Mouse (Mus musculus): Measurements from ENCODE around the gene Fxyd3. TPM values are rescaled to one million over a fixed set of nuclear protein-coding genes. Genes with fewer than 3 reads are reported as not detected.

Gene Fxyd3
- total and polyA plus RNA-seq, 3 experiments = 1.6 to 5.5 (median 2.5) TPM

DNA sequence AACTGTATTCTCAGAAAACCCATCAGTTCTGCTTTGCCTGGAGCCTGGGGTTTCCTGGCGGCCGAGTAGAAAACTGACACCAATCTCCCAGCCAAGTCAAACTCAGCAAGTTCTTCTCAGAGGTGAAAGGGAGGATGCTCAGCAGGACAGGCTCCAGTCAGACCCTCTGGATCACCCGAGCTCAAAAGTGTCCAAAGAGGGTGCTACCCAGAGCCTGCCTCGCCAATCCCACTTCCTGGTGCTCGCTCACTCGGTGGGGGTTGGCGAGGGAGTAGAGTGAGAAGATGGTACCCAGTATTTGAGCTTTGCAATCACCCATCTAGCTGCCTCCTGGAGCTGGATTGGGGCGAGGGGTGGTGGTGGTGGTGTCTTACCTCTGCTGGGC lies 35.5 kb downstream of the Fxyd3 start:
- intact Hi-C loops (cut with DNase I) = loop anchor here (5.0 kb wide), 1 partner anchor 84 kb away; the partner anchor contains the start of gene Usf2
- Histone ChIP-seq H3K36me3 (ENCODE audit: control insufficient read depth, insufficient read depth, low read length) (no peaks in the 10 kb centered on the region), H3K27me3 (ENCODE audit: control insufficient read depth, insufficient read depth, low read length) (no peaks in the 10 kb centered on the region), H3K4me3 (peak overlapping the region; percentile 67), H3K9ac (ENCODE audit: low read depth, low read length) (peak overlapping the region; percentile 54; the same call in 1 of the 2 replicates), H3K79me2 (replicated peaks; ENCODE audit: control insufficient read depth, insufficient read depth, low read length) (no peaks in the 10 kb centered on the region), H3K27ac (peak overlapping the region; percentile 82), H3K4me1 (ENCODE audit: control insufficient read depth, insufficient read depth, low read length) (peaks cover 2% of the 10 kb centered on the region)
- TF ChIP-seq POLR2A (IDR thresholded peaks at IDR 0.05; ENCODE audit: insufficient read depth, low read depth, low read length) (no peak), CTCF (IDR thresholded peaks at IDR 0.05) (no peak), EP300 (IDR thresholded peaks at IDR 0.05; ENCODE audit: insufficient read depth, low read depth, low read length) (no peak)
- WGBS = 40% methylated on average over 8 of the region's 8 CpGs
- DNase-seq = peak in 1 of 2 experiments; percentile 33

DNA sequence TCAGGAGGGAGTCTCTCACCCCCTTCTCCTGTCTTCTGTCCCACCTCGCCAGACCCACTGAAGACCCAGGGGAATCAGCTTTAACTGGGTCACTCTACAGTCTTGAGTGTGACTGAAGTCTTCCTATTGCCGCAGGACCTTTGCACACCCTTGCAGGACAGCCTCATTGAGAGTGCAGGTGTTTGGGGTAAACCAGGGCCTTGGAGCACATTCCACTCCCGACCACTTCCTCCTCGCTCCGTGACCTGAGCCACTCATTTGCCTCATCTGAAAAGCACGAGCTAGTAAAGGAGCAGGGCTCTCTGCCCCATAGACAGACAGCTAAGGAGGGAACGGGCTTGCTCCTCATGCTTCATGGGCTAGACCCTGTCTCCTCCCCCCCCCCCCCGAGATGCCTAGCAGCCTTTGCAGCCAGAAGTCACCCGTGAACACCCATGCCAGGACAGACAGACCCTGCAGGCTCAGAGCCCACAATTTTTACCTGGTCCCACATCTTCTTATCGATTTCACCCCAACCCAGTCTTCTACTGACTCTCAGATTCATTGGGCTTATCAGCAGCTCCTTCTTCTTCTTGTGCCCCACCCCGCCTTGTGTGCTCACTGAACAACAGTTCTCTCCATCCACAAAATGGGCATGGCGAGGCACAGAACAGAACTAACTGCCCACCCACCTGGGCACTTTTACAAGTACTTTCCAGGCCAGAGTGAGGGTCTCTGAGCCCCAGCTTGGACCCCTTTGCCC lies 36.1 kb downstream of the Fxyd3 start:
- DNase-seq = peak in 1 of 2 experiments; percentile 15
- intact Hi-C loops (cut with DNase I) = loop anchor here (5.0 kb wide), 1 partner anchor 83 kb away; the partner anchor contains the start of gene Usf2
- no peak overlapping the region for H3K9ac ChIP-seq (ENCODE audit: low read depth, low read length)
- no peak overlapping the region for H3K4me3 ChIP-seq
- no peak for TF ChIP-seq CTCF (IDR thresholded peaks at IDR 0.05)
- TF ChIP-seq POLR2A (IDR thresholded peaks at IDR 0.05; ENCODE audit: insufficient read depth, low read depth, low read length) = no peak
- TF ChIP-seq EP300 (IDR thresholded peaks at IDR 0.05; ENCODE audit: insufficient read depth, low read depth, low read length) = no peak
- H3K79me2 ChIP-seq (replicated peaks; ENCODE audit: control insufficient read depth, insufficient read depth, low read length) = no peaks in the 10 kb centered on the region
- H3K4me1 ChIP-seq (ENCODE audit: control insufficient read depth, insufficient read depth, low read length) = peaks cover 2% of the 10 kb centered on the region
- H3K27me3 ChIP-seq (ENCODE audit: control insufficient read depth, insufficient read depth, low read length) = no peaks in the 10 kb centered on the region
- H3K27ac ChIP-seq = no peak overlapping the region; the same call in 1 of the 2 replicates
- H3K36me3 ChIP-seq (ENCODE audit: control insufficient read depth, insufficient read depth, low read length) = no peaks in the 10 kb centered on the region
- WGBS = 86% methylated on average over 12 of the region's 12 CpGs

- H3K9ac ChIP-seq (ENCODE audit: low read depth, low read length) = no peak overlapping the region
- no peaks in the 10 kb centered on the region for H3K79me2 ChIP-seq (replicated peaks; ENCODE audit: control insufficient read depth, insufficient read depth, low read length)
- WGBS = 95% methylated on average over 4 of the region's 4 CpGs
- no peak overlapping the region for H3K27ac ChIP-seq
- H3K27me3 ChIP-seq (ENCODE audit: control insufficient read depth, insufficient read depth, low read length) = no peaks in the 10 kb centered on the region
- H3K4me3 ChIP-seq = no peak overlapping the region
- no peaks in the 10 kb centered on the region for H3K36me3 ChIP-seq (ENCODE audit: control insufficient read depth, insufficient read depth, low read length)
- intact Hi-C loops (cut with DNase I) = no loop called here
- DNase-seq = no peak
- TF ChIP-seq POLR2A (IDR thresholded peaks at IDR 0.05; ENCODE audit: insufficient read depth, low read depth, low read length) = no peak
- no peak for TF ChIP-seq CTCF (IDR thresholded peaks at IDR 0.05)
- TF ChIP-seq EP300 (IDR thresholded peaks at IDR 0.05; ENCODE audit: insufficient read depth, low read depth, low read length) = no peak
- peaks cover 2% of the 10 kb centered on the region for H3K4me1 ChIP-seq (ENCODE audit: control insufficient read depth, insufficient read depth, low read length)
Measured at GRCm38 (mm10) chr7:31039011-31039410, 37.5 kb downstream of the Fxyd3 start.

GRCm38 (mm10) chr7:31037675-31038074 lies 38.8 kb downstream of the Fxyd3 start:
- intact Hi-C loops (cut with DNase I) = no loop called here
- Histone ChIP-seq H3K27ac (no peak overlapping the region), H3K4me3 (no peak overlapping the region), H3K79me2 (replicated peaks; ENCODE audit: control insufficient read depth, insufficient read depth, low read length) (no peaks in the 10 kb centered on the region), H3K36me3 (ENCODE audit: control insufficient read depth, insufficient read depth, low read length) (no peaks in the 10 kb centered on the region), H3K9ac (ENCODE audit: low read depth, low read length) (no peak overlapping the region), H3K4me1 (ENCODE audit: control insufficient read depth, insufficient read depth, low read length) (peaks cover 7% of the 10 kb centered on the region), H3K27me3 (ENCODE audit: control insufficient read depth, insufficient read depth, low read length) (no peaks in the 10 kb centered on the region)
- 49% methylated on average over 2 of the region's 2 CpGs for WGBS
- no peak for TF ChIP-seq CTCF (IDR thresholded peaks at IDR 0.05)
- TF ChIP-seq POLR2A (IDR thresholded peaks at IDR 0.05; ENCODE audit: insufficient read depth, low read depth, low read length) = no peak
- no peak for TF ChIP-seq EP300 (IDR thresholded peaks at IDR 0.05; ENCODE audit: insufficient read depth, low read depth, low read length)
- no peak for DNase-seq

- Histone ChIP-seq H3K36me3 (ENCODE audit: control insufficient read depth, insufficient read depth, low read length) (no peaks in the 10 kb centered on the region), H3K4me3 (no peak overlapping the region), H3K27me3 (ENCODE audit: control insufficient read depth, insufficient read depth, low read length) (no peaks in the 10 kb centered on the region), H3K9ac (ENCODE audit: low read depth, low read length) (no peak overlapping the region), H3K79me2 (replicated peaks; ENCODE audit: control insufficient read depth, insufficient read depth, low read length) (no peaks in the 10 kb centered on the region), H3K27ac (no peak overlapping the region), H3K4me1 (ENCODE audit: control insufficient read depth, insufficient read depth, low read length) (peaks cover 5% of the 10 kb centered on the region)
- no peak for TF ChIP-seq EP300 (IDR thresholded peaks at IDR 0.05; ENCODE audit: insufficient read depth, low read depth, low read length)
- no peak for TF ChIP-seq CTCF (IDR thresholded peaks at IDR 0.05)
- no peak for TF ChIP-seq POLR2A (IDR thresholded peaks at IDR 0.05; ENCODE audit: insufficient read depth, low read depth, low read length)
- intact Hi-C loops (cut with DNase I) = no loop called here
- DNase-seq = no peak
- WGBS = 74% methylated on average over 7 of the region's 7 CpGs
Measured at GRCm38 (mm10) chr7:31036917-31037316, 39.6 kb downstream of the Fxyd3 start.

GRCm38 (mm10) chr7:31035291-31035690 lies 41.2 kb downstream of the Fxyd3 start:
- intact Hi-C loops (cut with DNase I) = no loop called here
- Histone ChIP-seq H3K9ac (ENCODE audit: low read depth, low read length) (no peak overlapping the region), H3K36me3 (ENCODE audit: control insufficient read depth, insufficient read depth, low read length) (no peaks in the 10 kb centered on the region), H3K4me3 (no peak overlapping the region), H3K27ac (no peak overlapping the region), H3K79me2 (replicated peaks; ENCODE audit: control insufficient read depth, insufficient read depth, low read length) (no peaks in the 10 kb centered on the region), H3K4me1 (ENCODE audit: control insufficient read depth, insufficient read depth, low read length) (peaks cover 5% of the 10 kb centered on the region), H3K27me3 (ENCODE audit: control insufficient read depth, insufficient read depth, low read length) (no peaks in the 10 kb centered on the region)
- 83% methylated on average over 11 of the region's 11 CpGs for WGBS
- TF ChIP-seq POLR2A (IDR thresholded peaks at IDR 0.05; ENCODE audit: insufficient read depth, low read depth, low read length) = no peak
- TF ChIP-seq CTCF (IDR thresholded peaks at IDR 0.05) = no peak
- TF ChIP-seq EP300 (IDR thresholded peaks at IDR 0.05; ENCODE audit: insufficient read depth, low read depth, low read length) = no peak
- no peak for DNase-seq

Data from heart, adult 2 months (tissue).